Mouse (Mus musculus): Measurements from ENCODE around the gene Chmp5.
"Not testable (repeated sequence)": the region's sequence is repeated elsewhere in the genome, so short reads cannot be mapped to it uniquely, and the experiment has no call there.

Chmp5 gene

GRCm38 (mm10) chr4:40948160-40948708 is at the start of gene Chmp5, which contains the start of gene Bag1:
Chmp5 (plus strand) TSS chr4:40948407.
Bag1 (minus strand) TSS chr4:40948294.
- peak; percentile 99 to 100 for DNase-seq (ENCODE audit: low spot score in 2 of 2)

- DNase-seq (ENCODE audit: low spot score in 2 of 2), result no peak
Observed at GRCm38 (mm10) chr4:40898476-40899044, 49.6 kb upstream of the Chmp5 start.

GRCm38 (mm10) chr4:40899264-40899663 is 48.9 kb upstream of the Chmp5 start:
- no peak for DNase-seq (ENCODE audit: low spot score in 2 of 2)

- no peak for DNase-seq (ENCODE audit: low spot score in 2 of 2)
Observed at GRCm38 (mm10) chr4:40900071-40900470, 48.1 kb upstream of the Chmp5 start.

- DNase-seq (ENCODE audit: low spot score in 2 of 2), result no peak
Observed at GRCm38 (mm10) chr4:40900612-40901011, 47.6 kb upstream of the Chmp5 start.

GRCm38 (mm10) chr4:40906298-40906697 is 41.9 kb upstream of the Chmp5 start:
- DNase-seq (ENCODE audit: low spot score in 2 of 2), result no peak

- DNase-seq (ENCODE audit: low spot score in 2 of 2), result no peak
Observed at GRCm38 (mm10) chr4:40908261-40908969, 39.8 kb upstream of the Chmp5 start.

GRCm38 (mm10) chr4:40914287-40914867 is 33.8 kb upstream of the Chmp5 start:
- DNase-seq (ENCODE audit: low spot score in 2 of 2), result no peak

- DNase-seq (ENCODE audit: low spot score in 2 of 2), result no peak
Observed at GRCm38 (mm10) chr4:40915947-40916346, 32.3 kb upstream of the Chmp5 start.

- no peak for DNase-seq (ENCODE audit: low spot score in 2 of 2)
Observed at GRCm38 (mm10) chr4:40916592-40917155, 31.5 kb upstream of the Chmp5 start.

- DNase-seq (ENCODE audit: low spot score in 2 of 2), result no peak
Observed at GRCm38 (mm10) chr4:40919785-40920184, 28.4 kb upstream of the Chmp5 start, which contains the start of gene Spink4. Spink4 (plus strand) TSS chr4:40920052.

GRCm38 (mm10) chr4:40920576-40920975 is 27.6 kb upstream of the Chmp5 start:
- DNase-seq (ENCODE audit: low spot score in 2 of 2), result no peak

- no peak for DNase-seq (ENCODE audit: low spot score in 2 of 2)
Observed at GRCm38 (mm10) chr4:40921288-40921687, 26.9 kb upstream of the Chmp5 start.

GRCm38 (mm10) chr4:40923087-40923651 is 25.0 kb upstream of the Chmp5 start:
- DNase-seq (ENCODE audit: low spot score in 2 of 2), result no peak

- no peak for DNase-seq (ENCODE audit: low spot score in 2 of 2)
Observed at GRCm38 (mm10) chr4:40925568-40925967, 22.6 kb upstream of the Chmp5 start.

- no peak for DNase-seq (ENCODE audit: low spot score in 2 of 2)
Observed at GRCm38 (mm10) chr4:40929046-40929445, 19.2 kb upstream of the Chmp5 start.

GRCm38 (mm10) chr4:40933694-40934093 is 14.5 kb upstream of the Chmp5 start:
- no peak for DNase-seq (ENCODE audit: low spot score in 2 of 2)

- DNase-seq (ENCODE audit: low spot score in 2 of 2), result not testable (repeated sequence)
Observed at GRCm38 (mm10) chr4:40934369-40934768, 13.8 kb upstream of the Chmp5 start.

- DNase-seq (ENCODE audit: low spot score in 2 of 2), result no peak
Observed at GRCm38 (mm10) chr4:40936175-40936839, 11.9 kb upstream of the Chmp5 start.

GRCm38 (mm10) chr4:40938793-40939192 is 9.4 kb upstream of the Chmp5 start:
- no peak for DNase-seq (ENCODE audit: low spot score in 2 of 2)

- DNase-seq (ENCODE audit: low spot score in 2 of 2), result no peak
Observed at GRCm38 (mm10) chr4:40943651-40944050, 4.6 kb upstream of the Chmp5 start.

Data from spleen, postnatal 4 days (tissue).